Mouse (Mus musculus) liver, embryonic 14.5 days (tissue): Measurements from ENCODE around the gene Sema7a.

Experiments used
- CTCF ChIP-seq: IDR thresholded peaks from 2 replicates; pipeline ENCODE4 v1.5.1; 2016; ENCODE audit warnings: antibody characterized with exemption, low read depth, control low read depth
- EP300 ChIP-seq: IDR thresholded peaks from 2 replicates; pipeline ENCODE4 v1.6.1; 2016; ENCODE audit warnings: antibody characterized with exemption, low read depth

GRCm38 (mm10) chr9:57973440-57974066, 33.6 kb downstream of the Sema7a start:
- TF ChIP-seq CTCF: no peak
- no peak for TF ChIP-seq EP300
